Mouse (Mus musculus): ENCODE data around the gene Strc. TPM values are rescaled to one million over a fixed set of nuclear protein-coding genes. Genes with fewer than 3 reads are reported as not detected.

The Strc gene
- polyA plus RNA-seq, 1 experiment from 2014 or later, result 0.24 TPM

DNA sequence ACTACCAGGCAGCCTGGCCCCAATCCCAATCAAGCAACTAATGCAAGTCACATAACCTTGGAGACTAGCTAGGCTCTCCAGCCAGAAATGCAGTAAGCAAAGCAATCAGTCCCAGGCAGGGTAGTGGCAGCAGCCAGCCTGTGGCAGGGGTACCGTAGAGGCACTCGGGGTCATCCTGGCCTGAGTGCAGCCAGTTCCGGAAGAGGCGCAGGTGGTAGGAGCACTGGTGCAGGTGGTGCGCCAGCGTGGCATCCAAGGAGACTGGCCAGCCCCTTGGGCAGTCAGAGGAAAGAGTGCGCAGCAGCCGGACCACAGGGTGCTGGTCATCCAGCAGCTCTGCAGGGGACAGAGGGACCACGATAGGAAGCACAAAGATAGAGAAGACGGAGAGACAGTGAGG is 63.9 kb downstream of the Strc start:
- H3K4me3 ChIP-seq (ENCODE audit: low read depth, low read length), result no peak overlapping the region
- no peaks in the 10 kb centered on the region for H3K27me3 ChIP-seq (ENCODE audit: insufficient read depth, low read length)
- H3K9me3 ChIP-seq (ENCODE audit: low read depth, low read length), result no peaks in the 10 kb centered on the region
- no peak overlapping the region for H3K27ac ChIP-seq (ENCODE audit: low read depth)
- no peak for TF ChIP-seq CTCF (IDR thresholded peaks at IDR 0.05; ENCODE audit: low read depth)
- H3K4me2 ChIP-seq, result no peak overlapping the region
- H3K4me1 ChIP-seq (ENCODE audit: insufficient read depth), result no peaks in the 10 kb centered on the region
- WGBS, result 86% methylated on average over 10 of the region's 10 CpGs
- H3K9ac ChIP-seq, result no peak overlapping the region
- no peak for ATAC-seq (ENCODE audit: insufficient read depth)
- no peak for DNase-seq
- H3K36me3 ChIP-seq (ENCODE audit: insufficient read depth), result no peaks in the 10 kb centered on the region

- TF ChIP-seq CTCF (IDR thresholded peaks at IDR 0.05; ENCODE audit: low read depth), result no peak
- DNase-seq, result no peak
- ATAC-seq (ENCODE audit: insufficient read depth), result no peak
- Histone ChIP-seq H3K4me1 (ENCODE audit: insufficient read depth) (no peaks in the 10 kb centered on the region), H3K27ac (ENCODE audit: low read depth) (no peak overlapping the region), H3K4me3 (ENCODE audit: low read depth, low read length) (no peak overlapping the region), H3K36me3 (ENCODE audit: insufficient read depth) (no peaks in the 10 kb centered on the region), H3K9ac (no peak overlapping the region), H3K27me3 (ENCODE audit: insufficient read depth, low read length) (no peaks in the 10 kb centered on the region), H3K4me2 (no peak overlapping the region), H3K9me3 (ENCODE audit: low read depth, low read length) (no peaks in the 10 kb centered on the region)
- 61% methylated on average over 8 of the region's 8 CpGs for WGBS
Measured at GRCm38 (mm10) chr2:121316278-121316677, 70.7 kb downstream of the Strc start.

Other genes starting within 250 kb of the Strc start
- 18.8 and 21.4 TPM in 2 replicates for gene Adal, start 246.7 kb downstream of the Strc start, polyA plus RNA-seq (2014; fragmentation: Nextera tagmentation; extraction: Ambion mirVana)
- gene Lcmt2, start 246.5 kb downstream of the Strc start, polyA plus RNA-seq (2014; fragmentation: Nextera tagmentation; extraction: Ambion mirVana), result 21.6 and 21.8 TPM in 2 replicates
- 51.9 and 58.0 TPM in 2 replicates for gene Tubgcp4, start 216.5 kb downstream of the Strc start, polyA plus RNA-seq (2014; fragmentation: Nextera tagmentation; extraction: Ambion mirVana)
- 9.7 and 10.8 TPM in 2 replicates for gene Zscan29, start 216.0 kb downstream of the Strc start, polyA plus RNA-seq (2014; fragmentation: Nextera tagmentation; extraction: Ambion mirVana)
- 55.5 and 73.6 TPM in 2 replicates for gene Trp53bp1, start 115.8 kb downstream of the Strc start, polyA plus RNA-seq (2014; fragmentation: Nextera tagmentation; extraction: Ambion mirVana)
- 5.5 and 5.7 TPM in 2 replicates for gene Map1a, start 97.6 kb downstream of the Strc start, polyA plus RNA-seq (2014; fragmentation: Nextera tagmentation; extraction: Ambion mirVana)
- 10.5 and 10.8 TPM in 2 replicates for gene Ppip5k1, start 31.8 kb downstream of the Strc start, polyA plus RNA-seq (2014; fragmentation: Nextera tagmentation; extraction: Ambion mirVana)
- gene Ckmt1, start 29.5 kb downstream of the Strc start, polyA plus RNA-seq (2014; fragmentation: Nextera tagmentation; extraction: Ambion mirVana), result 0.75 and 1.4 TPM in 2 replicates
- 628 and 649 TPM in 2 replicates for gene Pdia3, start 26.6 kb upstream of the Strc start, polyA plus RNA-seq (2014; fragmentation: Nextera tagmentation; extraction: Ambion mirVana)
- 2.0 and 2.6 TPM in 2 replicates for gene Catsper2, start 26.6 kb upstream of the Strc start, polyA plus RNA-seq (2014; fragmentation: Nextera tagmentation; extraction: Ambion mirVana)
- gene Ell3, start 57.1 kb upstream of the Strc start, polyA plus RNA-seq (2014; fragmentation: Nextera tagmentation; extraction: Ambion mirVana), result 9.0 and 10.4 TPM in 2 replicates
- 488 and 525 TPM in 2 replicates for gene Serf2, start 62.0 kb upstream of the Strc start, polyA plus RNA-seq (2014; fragmentation: Nextera tagmentation; extraction: Ambion mirVana)
- 87.4 and 97.0 TPM in 2 replicates for gene Hypk, start 66.1 kb upstream of the Strc start, polyA plus RNA-seq (2014; fragmentation: Nextera tagmentation; extraction: Ambion mirVana)
- 0.47 TPM in 1 of 2 replicates, not detected in the other for gene Serinc4, start 69.6 kb upstream of the Strc start, polyA plus RNA-seq (2014; fragmentation: Nextera tagmentation; extraction: Ambion mirVana)
- gene Mfap1b, start 86.9 kb upstream of the Strc start, polyA plus RNA-seq (2014; fragmentation: Nextera tagmentation; extraction: Ambion mirVana), result 47.9 and 51.2 TPM in 2 replicates
- gene Mfap1a, start 119.5 kb upstream of the Strc start, polyA plus RNA-seq (2014; fragmentation: Nextera tagmentation; extraction: Ambion mirVana), result 24.7 and 25.6 TPM in 2 replicates
- 10.2 and 10.4 TPM in 2 replicates for gene Wdr76, start 119.6 kb upstream of the Strc start, polyA plus RNA-seq (2014; fragmentation: Nextera tagmentation; extraction: Ambion mirVana)

Measured in lung, embryonic 14.5 days (tissue).